Mouse (Mus musculus) lung, postnatal 0 days (tissue): ENCODE data around the gene Hrc. TPM values are rescaled to one million over a fixed set of nuclear protein-coding genes. Genes with fewer than 3 reads are reported as not detected.

Source experiments
- ATAC-seq: fragments of 200-750 bp; cut with Nextera tagmentation; 2 replicates; pipeline ENCODE4 v1.8.0; 2017; ENCODE audit warnings: moderate library complexity
- DNase-seq: peaks from one replicate; pipeline ENCODE4 v3.0.0-alpha.2; 2016; ENCODE audit warnings: low spot score
- H3K27ac ChIP-seq: fragments of 300-500 bp; sonication (generic); 2 replicates; pipeline ENCODE4 v1.5.1; 2014; ENCODE audit warnings: antibody characterized with exemption, mild to moderate bottlenecking, low read length, mixed read lengths
- H3K27me3 ChIP-seq: fragments of 300-500 bp; sonication (generic); replicated peaks from 2 replicates; pipeline ENCODE4 v1.6.1; 2014; ENCODE audit warnings: low read length, mixed read lengths; ENCODE audit not compliant: insufficient read depth
- H3K36me3 ChIP-seq: fragments of 300-500 bp; sonication (generic); 2 replicates; pipeline ENCODE4 v1.6.1; 2014; ENCODE audit warnings: low read length, mixed read lengths; ENCODE audit not compliant: insufficient read depth
- H3K4me1 ChIP-seq: fragments of 300-500 bp; sonication (generic); 2 replicates; pipeline ENCODE4 v1.6.1; 2014; ENCODE audit warnings: antibody characterized with exemption, low read depth, low read length, mixed read lengths; ENCODE audit not compliant: insufficient read depth
- H3K4me2 ChIP-seq: fragments of 300-500 bp; sonication (generic); replicated peaks from 2 replicates; pipeline ENCODE4 v1.6.1; 2014; ENCODE audit warnings: low read depth, mild to moderate bottlenecking, low read length, moderate library complexity, mixed read lengths
- H3K4me3 ChIP-seq: fragments of 300-500 bp; sonication (generic); 2 replicates; pipeline ENCODE4 v1.5.1; 2014; ENCODE audit warnings: low read depth, low read length
- H3K9ac ChIP-seq: fragments of 300-500 bp; sonication (generic); replicated peaks from 2 replicates; pipeline ENCODE4 v1.6.1; 2014; ENCODE audit warnings: low read depth, mild to moderate bottlenecking
- H3K9me3 ChIP-seq: fragments of 300-500 bp; sonication (generic); 2 replicates; pipeline ENCODE4 v1.6.1; 2016; ENCODE audit warnings: low read length, mixed read lengths
- CTCF ChIP-seq: IDR thresholded peaks from 2 replicates; pipeline ENCODE4 v1.5.1; 2016; ENCODE audit warnings: antibody characterized with exemption, mild to moderate bottlenecking
- EP300 ChIP-seq: IDR thresholded peaks from 2 replicates; pipeline ENCODE4 v1.6.1; 2016; ENCODE audit warnings: antibody characterized with exemption, mild to moderate bottlenecking, control low read depth
- WGBS: fragments of 180-500 bp; shearing (Covaris S2); extraction: QIAGEN DNeasy Blood & Tissue Kit; methylation state at CpG from one replicate; pipeline ENCODE4 v1.1.7; 2014; 5-methylcytosine and 5-hydroxymethylcytosine counted together
- polyA plus RNA-seq: library from polyadenylated mRNA; unstranded; fragments of >200 nt; fragmentation: Nextera tagmentation; extraction: Ambion mirVana; gene quantifications from 2 replicates; pipeline ENCODE4 v1.2.1, GENCODE M21; 2015

The Hrc gene
- polyA plus RNA-seq, 1 experiment from 2014 or later = 0.50 TPM

DNA sequence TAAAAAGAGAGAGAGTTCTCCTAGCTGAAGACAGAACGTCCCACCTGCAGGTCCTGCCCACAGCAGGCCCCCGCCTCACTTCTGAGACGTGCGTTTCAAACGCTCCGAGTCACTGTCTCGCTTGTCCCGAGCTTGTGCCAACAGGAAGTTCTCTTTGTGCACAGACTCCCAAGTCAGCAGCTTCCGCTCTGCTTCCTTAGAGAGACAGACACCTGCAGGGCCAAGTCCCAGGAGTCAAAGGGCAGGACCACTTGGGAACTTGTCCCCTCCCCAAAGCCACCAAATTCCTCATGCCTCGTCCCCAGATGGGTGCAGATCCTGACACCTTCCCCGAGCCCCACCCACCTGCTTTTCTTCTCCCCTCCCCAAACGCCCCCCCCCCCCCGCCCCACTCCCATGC, 30.2 kb upstream of the Hrc start:
- peak; percentile 29 for DNase-seq
- 22% methylated on average over 11 of the region's 13 CpGs for WGBS
- ATAC-seq = peak; percentile 8; the same call in 1 of the 2 replicates

GRCm38 (mm10) chr7:45305275-45305674, 29.8 kb upstream of the Hrc start:
- TF ChIP-seq CTCF = peak; percentile 92
- no peak for TF ChIP-seq EP300
- H3K4me1 ChIP-seq = no peaks in the 10 kb centered on the region
- no peak overlapping the region for H3K27ac ChIP-seq
- 18% methylated on average over 17 of the region's 17 CpGs for WGBS
- H3K9me3 ChIP-seq = no peaks in the 10 kb centered on the region
- no peaks in the 10 kb centered on the region for H3K27me3 ChIP-seq
- H3K36me3 ChIP-seq = no peaks in the 10 kb centered on the region
- peak; percentile 78 for ATAC-seq
- peak; percentile 85 for DNase-seq
- 0 out of 2 replicates have a peak overlapping the region, but pooled peaks have one; percentile 32 for H3K4me2 ChIP-seq
- no peak overlapping the region for H3K4me3 ChIP-seq
- H3K9ac ChIP-seq = no peak overlapping the region

More for the DNA sequence above, 30.2 kb upstream of the Hrc start:
- H3K9ac ChIP-seq = no peak overlapping the region
- H3K27ac ChIP-seq = no peak overlapping the region
- H3K36me3 ChIP-seq = no peaks in the 10 kb centered on the region
- TF ChIP-seq CTCF (no peak), EP300 (no peak)
- 0 out of 2 replicates have a peak overlapping the region, but pooled peaks have one; percentile 32 for H3K4me2 ChIP-seq
- H3K9me3 ChIP-seq = no peaks in the 10 kb centered on the region
- H3K27me3 ChIP-seq = no peaks in the 10 kb centered on the region
- no peak overlapping the region for H3K4me3 ChIP-seq
- no peaks in the 10 kb centered on the region for H3K4me1 ChIP-seq

DNA sequence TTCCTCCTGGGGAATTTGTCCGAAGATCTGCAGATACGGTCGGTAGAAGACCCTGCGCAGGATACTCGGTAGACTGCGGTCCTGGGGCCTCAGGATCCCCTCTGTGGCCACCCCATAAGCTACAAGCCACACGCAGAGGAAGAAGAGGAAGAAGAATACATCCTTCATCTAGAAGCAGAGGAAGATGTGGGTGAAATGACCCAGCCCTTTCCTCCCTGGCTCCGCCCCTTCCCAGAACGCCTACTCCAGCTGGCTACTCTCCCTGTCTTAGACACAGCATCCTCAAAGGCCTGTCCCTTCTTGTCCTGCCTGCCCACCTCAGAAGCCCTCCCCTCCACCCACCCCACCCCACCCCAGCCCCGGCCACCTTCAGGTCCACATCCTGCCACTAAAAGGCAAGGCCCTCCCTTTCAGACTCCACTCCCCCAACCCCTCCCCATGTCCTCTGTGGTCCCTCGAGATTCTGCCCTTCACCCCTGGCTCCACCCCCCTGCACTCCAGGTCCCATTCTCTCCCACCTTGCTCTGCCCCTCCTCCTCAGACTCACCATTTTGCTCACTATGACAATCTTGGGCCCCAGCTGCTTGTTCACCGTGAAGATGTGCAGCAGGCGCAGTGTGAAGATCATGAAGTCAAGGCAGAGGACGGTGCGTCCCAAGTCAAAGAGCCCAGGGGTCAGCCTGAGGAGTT, 26.4 kb upstream of the Hrc start:
- Histone ChIP-seq H3K36me3 (no peaks in the 10 kb centered on the region), H3K4me2 (no peak overlapping the region), H3K9me3 (no peaks in the 10 kb centered on the region), H3K4me3 (no peak overlapping the region), H3K27ac (no peak overlapping the region), H3K9ac (no peak overlapping the region), H3K27me3 (no peaks in the 10 kb centered on the region), H3K4me1 (no peaks in the 10 kb centered on the region; the same call in 1 of the 2 replicates)
- ATAC-seq (no peak), DNase-seq (no peak)
- 59% methylated on average over 15 of the region's 15 CpGs for WGBS
- TF ChIP-seq CTCF = no peak
- TF ChIP-seq EP300 = no peak

GRCm38 (mm10) chr7:45309455-45309854, 25.6 kb upstream of the Hrc start:
- H3K9me3 ChIP-seq = no peaks in the 10 kb centered on the region
- no peak for TF ChIP-seq EP300
- TF ChIP-seq CTCF = peak; percentile 83
- peak; percentile 16; the same call in 1 of the 2 replicates for ATAC-seq
- DNase-seq = peak; percentile 76
- no peak overlapping the region for H3K27ac ChIP-seq
- no peak overlapping the region for H3K4me2 ChIP-seq
- WGBS = 15% methylated on average over 9 of the region's 9 CpGs
- H3K36me3 ChIP-seq = no peaks in the 10 kb centered on the region
- no peak overlapping the region for H3K4me3 ChIP-seq
- H3K4me1 ChIP-seq = no peaks in the 10 kb centered on the region; the same call in 1 of the 2 replicates
- H3K27me3 ChIP-seq = no peaks in the 10 kb centered on the region
- H3K9ac ChIP-seq = no peak overlapping the region

- H3K27ac ChIP-seq = no peak overlapping the region
- 0 out of 2 replicates have a peak, but pooled peaks cover 3% of the 10 kb centered on the region for H3K36me3 ChIP-seq
- DNase-seq (no peak), ATAC-seq (no peak)
- WGBS = 37% methylated on average over 8 of the region's 8 CpGs
- H3K4me2 ChIP-seq = no peak overlapping the region
- no peaks in the 10 kb centered on the region; the same call in 1 of the 2 replicates for H3K4me1 ChIP-seq
- H3K4me3 ChIP-seq = no peak overlapping the region
- H3K9me3 ChIP-seq = no peaks in the 10 kb centered on the region
- TF ChIP-seq EP300 (no peak), CTCF (no peak)
- H3K27me3 ChIP-seq = no peaks in the 10 kb centered on the region
- no peak overlapping the region for H3K9ac ChIP-seq
Measured at GRCm38 (mm10) chr7:45312023-45312422, 23.1 kb upstream of the Hrc start.

GRCm38 (mm10) chr7:45312686-45313453, 22.2 kb upstream of the Hrc start:
- no peaks in the 10 kb centered on the region for H3K27me3 ChIP-seq
- H3K4me1 ChIP-seq = no peaks in the 10 kb centered on the region; the same call in 1 of the 2 replicates
- H3K9me3 ChIP-seq = no peaks in the 10 kb centered on the region
- DNase-seq (peak; percentile 75), ATAC-seq (peak; percentile 54)
- WGBS = 22% methylated on average over 10 of the region's 10 CpGs
- H3K36me3 ChIP-seq = peaks cover 3% of the 10 kb centered on the region; the same call in 1 of the 2 replicates
- no peak overlapping the region for H3K9ac ChIP-seq
- no peak overlapping the region for H3K4me2 ChIP-seq
- H3K27ac ChIP-seq = peak overlapping the region; percentile 48; the same call in 1 of the 2 replicates
- no peak overlapping the region for H3K4me3 ChIP-seq
- TF ChIP-seq EP300 (no peak), CTCF (no peak)
